Mouse (Mus musculus) liver, embryonic 14.5 days (tissue): ENCODE measurements around the gene Rbm25. TPM values are rescaled to one million over a fixed set of nuclear protein-coding genes. Genes with fewer than 3 reads are reported as not detected.

Experiments
- ATAC-seq: fragments of 200-750 bp; cut with Nextera tagmentation; 2 replicates; pipeline ENCODE4 v1.8.0; 2017; ENCODE audit warnings: moderate number of reproducible peaks, mild to moderate bottlenecking, moderate library complexity; ENCODE audit not compliant: insufficient read depth
- DNase-seq, 3 experiments: peaks; one replicate each; pipeline ENCODE4 v3.0.0-alpha.2; 2012 to 2013; ENCODE audit warnings: low read depth in 3 of 3, low spot score in 3 of 3
- H3K27ac ChIP-seq: fragments of 300-500 bp; sonication (generic); 2 replicates; pipeline ENCODE4 v1.5.1; 2014; ENCODE audit warnings: moderate library complexity, mild to moderate bottlenecking, control low read depth, inconsistent platforms
- H3K27me3 ChIP-seq: fragments of 300-500 bp; sonication (generic); 2 replicates; pipeline ENCODE4 v1.6.1; 2014; ENCODE audit warnings: mild to moderate bottlenecking, low read length, moderate library complexity; ENCODE audit not compliant: control insufficient read depth, insufficient read depth
- H3K36me3 ChIP-seq: fragments of 300-500 bp; sonication (generic); replicated peaks from 2 replicates; pipeline ENCODE4 v1.6.1; 2014; ENCODE audit warnings: low read depth; ENCODE audit not compliant: control insufficient read depth, insufficient read depth
- H3K4me1 ChIP-seq, 2 experiments: fragments of 200-500 bp in 1 of 2; fragments of 300-500 bp in 1 of 2; sonication (generic) in 1 of 2; replicated peaks; 2 replicates each; pipeline ENCODE4 v1.6.1; 2012 to 2014; ENCODE audit warnings: antibody characterized with exemption in 1 of 2, inconsistent platforms in 1 of 2, low read length in 1 of 2; ENCODE audit not compliant: control insufficient read depth in 2 of 2, insufficient read depth in 2 of 2
- H3K4me2 ChIP-seq: fragments of 300-500 bp; sonication (generic); 2 replicates; pipeline ENCODE4 v1.6.1; 2014; ENCODE audit warnings: low read depth, mild to moderate bottlenecking, control low read depth, moderate library complexity
- H3K4me3 ChIP-seq, 2 experiments: fragments of 200-500 bp in 1 of 2; fragments of 300-500 bp in 1 of 2; sonication (generic) in 1 of 2; 2 replicates each; pipeline ENCODE4 v1.5.1; 2012 to 2014; ENCODE audit warnings: low read depth in 2 of 2, low read length in 2 of 2, mild to moderate bottlenecking in 2 of 2, control low read depth in 1 of 2, inconsistent platforms in 1 of 2, moderate library complexity in 1 of 2; ENCODE audit not compliant: insufficient read depth in 1 of 2
- H3K9ac ChIP-seq: fragments of 300-500 bp; sonication (generic); replicated peaks from 2 replicates; pipeline ENCODE4 v1.6.1; 2014; ENCODE audit warnings: mild to moderate bottlenecking, control low read depth, moderate library complexity
- H3K9me3 ChIP-seq: fragments of 300-500 bp; sonication (generic); 2 replicates; pipeline ENCODE4 v1.6.1; 2016; ENCODE audit warnings: low read length, mixed read lengths; ENCODE audit not compliant: control insufficient read depth
- CTCF ChIP-seq: IDR thresholded peaks from 2 replicates; pipeline ENCODE4 v1.5.1; 2016; ENCODE audit warnings: antibody characterized with exemption, low read depth, control low read depth
- EP300 ChIP-seq: IDR thresholded peaks from 2 replicates; pipeline ENCODE4 v1.6.1; 2016; ENCODE audit warnings: antibody characterized with exemption, low read depth
- WGBS: fragments of 180-500 bp; shearing (Covaris S2); extraction: QIAGEN DNeasy Blood & Tissue Kit; methylation state at CpG from one replicate; pipeline ENCODE4 v1.1.7; 2014; ENCODE audit not compliant: insufficient replicate concordance; 5-methylcytosine and 5-hydroxymethylcytosine counted together
- polyA plus RNA-seq, 2 experiments: library from polyadenylated mRNA; depleted of rRNA in 1 of 2; stranded (reverse) in 1 of 2; unstranded in 1 of 2; fragments of >200 nt; fragmentation: Nextera tagmentation in 1 of 2; extraction: Ambion mirVana in 1 of 2; gene quantifications; 2 replicates each; pipeline versions ENCODE4 v1.2.1 to v1.2.3; 2012 to 2014

The Rbm25 gene
- polyA plus RNA-seq, 2 experiments, result 41.9 to 74.4 TPM

DNA sequence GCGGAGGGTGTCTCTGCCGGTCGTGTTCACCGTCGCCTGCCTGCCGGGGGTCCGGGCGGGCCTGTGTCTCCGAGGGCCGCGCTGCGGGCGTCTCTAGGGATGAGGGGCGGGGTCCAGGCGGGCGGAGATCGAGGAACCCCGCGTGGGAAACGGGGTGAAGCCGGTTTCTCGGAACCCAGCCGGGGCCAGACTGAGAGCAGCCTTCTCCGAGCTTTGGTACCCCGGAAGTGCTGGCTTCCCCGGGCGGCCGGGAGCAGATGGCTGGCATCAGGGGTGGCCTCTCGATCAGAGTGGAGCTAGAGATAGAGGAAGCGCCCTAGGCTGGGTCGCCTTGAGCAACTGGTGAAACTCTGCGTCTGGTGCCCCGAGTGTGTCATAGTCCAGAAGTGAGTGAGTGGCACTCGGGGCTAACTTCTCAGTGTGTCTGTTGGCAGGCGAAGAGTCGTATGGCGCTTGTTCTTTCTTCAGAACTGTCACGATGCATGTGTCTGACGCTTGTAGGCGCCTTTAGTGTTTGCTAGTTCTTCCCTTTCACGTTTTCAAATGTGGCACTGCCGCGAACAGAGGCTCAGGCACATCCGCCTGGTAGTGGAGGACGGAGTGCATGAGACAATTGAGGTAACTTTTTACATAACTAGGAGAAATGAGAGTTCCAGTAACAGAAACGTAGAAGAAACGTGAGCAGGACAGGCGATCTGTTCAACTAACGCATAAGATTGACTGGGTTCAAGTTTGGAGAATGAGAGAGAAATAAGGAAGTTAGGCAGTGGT, 57.5 kb downstream of the Rbm25 start:
- Histone ChIP-seq H3K4me3 (peak overlapping the region; percentile 78 to 83), H3K36me3 (peaks cover 6% of the 10 kb centered on the region), H3K27me3 (no peaks in the 10 kb centered on the region), H3K9ac (peak overlapping the region; percentile 89), H3K27ac (peak overlapping the region; percentile 92), H3K4me2 (peak overlapping the region; percentile 96), H3K9me3 (no peaks in the 10 kb centered on the region), H3K4me1 (peaks cover 6 to 13% of the 10 kb centered on the region in 2 experiments)
- TF ChIP-seq CTCF, result no peak
- no peak for TF ChIP-seq EP300
- DNase-seq, result peak; percentile 41 to 59 (median 45)
- peak; percentile 79 for ATAC-seq
- WGBS, result under 1% methylated on average over 49 of the region's 49 CpGs

DNA sequence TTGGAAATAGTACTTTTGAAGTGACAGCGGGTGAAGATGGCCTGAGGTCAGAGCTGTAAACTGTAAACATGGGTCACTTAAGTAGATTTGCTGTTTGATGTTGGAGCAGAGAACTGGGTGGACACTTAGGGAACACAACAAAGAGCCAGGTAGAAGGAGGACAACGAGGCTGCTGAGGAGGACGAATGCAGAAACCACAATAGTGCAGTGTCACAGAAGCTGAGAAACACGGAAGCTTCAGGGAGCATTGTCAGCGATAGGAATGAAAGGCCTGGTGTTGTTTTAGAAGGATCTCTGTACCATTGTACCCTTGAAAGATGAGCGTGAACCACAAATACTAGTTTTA, 58.0 kb downstream of the Rbm25 start:
- Histone ChIP-seq H3K4me3 (peak overlapping the region; percentile 78 to 83), H3K27ac (peak overlapping the region; percentile 92), H3K4me2 (peak overlapping the region; percentile 96), H3K27me3 (no peaks in the 10 kb centered on the region), H3K36me3 (peaks cover 3% of the 10 kb centered on the region; the same call in 1 of the 2 replicates), H3K4me1 (peaks cover 6 to 13% of the 10 kb centered on the region in 2 experiments), H3K9me3 (no peaks in the 10 kb centered on the region), H3K9ac (peak overlapping the region; percentile 89)
- DNase-seq, result no peak
- 4% methylated on average over 6 of the region's 6 CpGs for WGBS
- no peak for ATAC-seq
- TF ChIP-seq EP300 (no peak), CTCF (no peak)

DNA sequence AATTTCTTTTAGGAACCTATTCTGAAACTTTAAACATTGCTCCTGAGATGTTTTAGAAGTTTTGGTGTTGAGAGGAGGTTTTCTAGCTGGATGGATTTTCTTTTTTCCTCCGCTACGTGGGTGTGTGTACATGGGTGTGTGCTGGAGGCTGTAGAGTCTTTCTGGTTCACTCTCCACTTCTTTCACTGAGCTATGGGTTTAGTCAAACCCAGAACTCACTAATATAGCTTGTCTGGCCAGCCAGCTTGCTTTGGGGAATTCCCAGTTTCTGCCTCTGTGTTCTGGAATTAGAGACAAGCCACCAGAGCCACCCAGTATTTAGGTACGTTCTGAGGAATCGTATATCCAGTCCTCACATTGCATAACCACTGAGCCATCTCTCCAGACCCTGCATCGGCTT, 63.0 kb downstream of the Rbm25 start:
- no peak overlapping the region for H3K4me2 ChIP-seq
- ATAC-seq, result no peak
- no peaks in the 10 kb centered on the region for H3K36me3 ChIP-seq
- H3K27me3 ChIP-seq, result no peaks in the 10 kb centered on the region
- TF ChIP-seq CTCF, result no peak
- no peak for TF ChIP-seq EP300
- DNase-seq, result no peak
- WGBS, result 84% methylated on average over 5 of the region's 5 CpGs
- no peak overlapping the region for H3K4me3 ChIP-seq
- no peaks in the 10 kb centered on the region for H3K9me3 ChIP-seq
- H3K4me1 ChIP-seq, result peaks cover 7 to 11% of the 10 kb centered on the region in 2 experiments; a peak in 2 of 4 replicates
- H3K9ac ChIP-seq, result no peak overlapping the region
- no peak overlapping the region for H3K27ac ChIP-seq

DNA sequence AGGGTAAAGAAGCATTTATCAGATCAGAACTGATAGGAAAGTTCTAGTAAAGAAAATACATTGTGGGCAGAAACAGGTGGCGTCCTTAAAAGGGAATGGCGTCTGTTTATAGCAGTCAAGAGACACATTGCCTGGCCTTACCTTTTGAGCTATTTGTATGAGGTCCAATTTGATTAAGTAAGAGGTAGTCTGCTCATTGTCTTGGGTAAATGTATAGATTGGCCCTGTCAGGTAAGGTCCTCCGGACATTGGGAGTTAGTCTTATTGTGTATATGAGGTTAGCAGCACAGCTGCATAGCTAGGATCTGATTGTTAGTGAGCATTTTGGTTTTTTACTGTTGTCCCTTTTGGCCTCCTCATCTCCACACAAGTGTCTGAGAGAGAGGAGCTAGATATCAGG, 63.6 kb downstream of the Rbm25 start:
- H3K9ac ChIP-seq, result no peak overlapping the region
- no peak for ATAC-seq
- H3K4me3 ChIP-seq, result no peak overlapping the region
- 77% methylated on average over 3 of the region's 3 CpGs for WGBS
- TF ChIP-seq CTCF (no peak), EP300 (no peak)
- DNase-seq, result no peak
- no peaks in the 10 kb centered on the region for H3K27me3 ChIP-seq
- H3K4me2 ChIP-seq, result no peak overlapping the region
- no peaks in the 10 kb centered on the region for H3K9me3 ChIP-seq
- no peak overlapping the region for H3K27ac ChIP-seq
- no peaks in the 10 kb centered on the region; the same call in 1 of the 2 replicates for H3K36me3 ChIP-seq
- H3K4me1 ChIP-seq, result peaks cover 7 to 8% of the 10 kb centered on the region in 2 experiments; a peak in 3 of 4 replicates

GRCm38 (mm10) chr12:83698637-83699036, 67.6 kb downstream of the Rbm25 start:
- H3K9me3 ChIP-seq, result no peaks in the 10 kb centered on the region
- H3K27me3 ChIP-seq, result no peaks in the 10 kb centered on the region
- H3K9ac ChIP-seq, result no peak overlapping the region
- DNase-seq, result no peak
- no peak overlapping the region for H3K4me3 ChIP-seq
- H3K27ac ChIP-seq, result no peak overlapping the region
- no peak for ATAC-seq
- peaks cover 3 to 7% of the 10 kb centered on the region in 2 experiments for H3K4me1 ChIP-seq
- WGBS, result 87% methylated on average over 4 of the region's 4 CpGs
- peaks cover 8% of the 10 kb centered on the region for H3K36me3 ChIP-seq
- TF ChIP-seq CTCF (no peak), EP300 (no peak)
- no peak overlapping the region for H3K4me2 ChIP-seq
